Mouse (Mus musculus): ENCODE results near the gene Dync2h1.

- TF ChIP-seq CTCF (IDR thresholded peaks at IDR 0.05; ENCODE audit: extremely low read depth, insufficient read depth, insufficient read length, insufficient replicate concordance) = no peak
- TF ChIP-seq POLR2A (IDR thresholded peaks at IDR 0.05; ENCODE audit: low read depth, low read length) = no peak
Measured at GRCm38 (mm10) chr9:6986161-6986560, 198.1 kb downstream of the Dync2h1 start.

Data from spleen, adult 2 months (tissue).